Mouse (Mus musculus) cerebellum, adult 2 months (tissue): ENCODE results near the gene Gabra2.

ENCODE experiments used
- CTCF ChIP-seq: fragments of 200-500 bp; IDR thresholded peaks from 2 replicates; pipeline ENCODE4 v1.5.1; 2011; ENCODE audit warnings: low read depth, mild to moderate bottlenecking, control low read depth, low read length, moderate library complexity, borderline replicate concordance; ENCODE audit not compliant: insufficient read depth
- POLR2A ChIP-seq: fragments of 200-500 bp; IDR thresholded peaks from 2 replicates; pipeline ENCODE4 v1.6.1; 2011; ENCODE audit warnings: low read length, control low read depth, borderline replicate concordance; ENCODE audit not compliant: insufficient read depth

DNA sequence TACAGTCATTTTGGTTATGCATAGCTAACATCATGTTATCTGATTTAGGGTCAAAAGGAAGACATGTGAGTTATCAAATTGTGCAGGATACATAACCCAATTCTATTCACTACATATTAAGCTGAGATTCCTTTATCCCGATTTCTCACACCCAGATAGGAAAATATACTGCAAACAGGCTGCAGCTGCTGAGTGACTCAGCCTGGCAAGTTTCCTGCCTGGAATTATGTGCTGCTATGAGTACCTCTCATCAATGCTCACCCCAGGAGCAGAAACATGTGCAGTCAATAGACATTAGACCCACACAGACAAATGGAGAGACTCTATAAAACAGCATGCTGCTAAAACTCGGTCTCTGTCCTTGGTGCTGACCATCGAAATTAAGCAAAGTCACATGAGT, 32.1 kb upstream of the Gabra2 start:
- TF ChIP-seq POLR2A (no peak), CTCF (no peak)
